Mouse (Mus musculus): ENCODE results near the gene Slc16a13.

GRCm38 (mm10) chr11:70230239-70230727 lies 9.4 kb upstream of the Slc16a13 start:
- TF ChIP-seq CTCF (IDR thresholded peaks at IDR 0.05; ENCODE audit: insufficient read depth, low read depth, low read length) (peak; percentile 91), POLR2A (IDR thresholded peaks at IDR 0.05; ENCODE audit: insufficient read depth, low read depth, low read length) (no peak)
